Mouse (Mus musculus) liver, embryonic 12.5 days (tissue): ENCODE data around the gene Nsun3. TPM values are rescaled to one million over a fixed set of nuclear protein-coding genes. Genes with fewer than 3 reads are reported as not detected.

Experiments
- ATAC-seq: fragments of 200-750 bp; cut with Nextera tagmentation; 2 replicates; pipeline ENCODE4 v1.8.0; 2017; ENCODE audit warnings: moderate number of reproducible peaks, mild to moderate bottlenecking, moderate library complexity
- H3K27ac ChIP-seq: fragments of 300-500 bp; sonication (generic); 2 replicates; pipeline ENCODE4 v1.5.1; 2016; ENCODE audit warnings: mild to moderate bottlenecking
- H3K27me3 ChIP-seq: fragments of 300-500 bp; sonication (generic); replicated peaks from 2 replicates; pipeline ENCODE4 v1.6.1; 2016; ENCODE audit warnings: mild to moderate bottlenecking, moderate library complexity
- H3K36me3 ChIP-seq: fragments of 300-500 bp; sonication (generic); 2 replicates; pipeline ENCODE4 v1.6.1; 2016; ENCODE audit warnings: mild to moderate bottlenecking, moderate library complexity
- H3K4me1 ChIP-seq: fragments of 300-500 bp; sonication (generic); 2 replicates; pipeline ENCODE4 v1.6.1; 2016
- H3K4me2 ChIP-seq: fragments of 300-500 bp; sonication (generic); 2 replicates; pipeline ENCODE4 v1.6.1; 2016; ENCODE audit warnings: mild to moderate bottlenecking, moderate library complexity
- H3K4me3 ChIP-seq: fragments of 300-500 bp; sonication (generic); 2 replicates; pipeline ENCODE4 v1.5.1; 2016; ENCODE audit warnings: mild to moderate bottlenecking, moderate library complexity
- H3K9ac ChIP-seq: fragments of 300-500 bp; sonication (generic); 2 replicates; pipeline ENCODE4 v1.6.1; 2016; ENCODE audit warnings: mild to moderate bottlenecking, moderate library complexity
- H3K9me3 ChIP-seq: fragments of 300-500 bp; sonication (generic); replicated peaks from 2 replicates; pipeline ENCODE4 v1.6.1; 2016; ENCODE audit warnings: mild to moderate bottlenecking, moderate library complexity
- WGBS: fragments of 180-500 bp; shearing (Covaris S2); methylation state at CpG from one replicate; pipeline ENCODE4 v1.1.7; 2016; ENCODE audit not compliant: insufficient replicate concordance; 5-methylcytosine and 5-hydroxymethylcytosine counted together
- polyA plus RNA-seq: library from polyadenylated mRNA; unstranded; fragments of >200 nt; fragmentation: Nextera tagmentation; extraction: Ambion mirVana; gene quantifications from 2 replicates; pipeline ENCODE4 v1.2.1, GENCODE M21; 2016

The Nsun3 gene
- polyA plus RNA-seq, 1 experiment from 2014 or later = 7.2 TPM

DNA sequence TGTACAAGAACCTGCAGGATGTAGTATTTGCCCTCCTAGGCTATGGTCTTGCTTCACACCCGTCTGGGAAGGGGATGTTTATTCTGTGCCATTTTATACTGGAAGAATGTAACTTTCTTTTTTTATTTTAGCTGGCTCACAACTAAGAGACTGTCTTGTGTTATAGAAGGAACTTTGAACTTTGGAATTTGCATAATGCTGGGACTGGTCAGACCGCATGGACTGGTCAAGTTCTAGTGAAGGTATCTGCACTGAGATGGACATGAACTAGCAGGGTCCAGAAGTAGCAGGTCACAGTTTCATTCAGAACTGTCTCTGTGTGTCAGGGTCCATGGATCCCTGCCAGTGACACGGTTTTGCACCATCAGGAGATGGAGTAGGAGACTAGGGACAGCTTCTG is 13.2 kb upstream of the Nsun3 start:
- Histone ChIP-seq H3K9ac (no peak overlapping the region), H3K27ac (no peak overlapping the region), H3K9me3 (no peaks in the 10 kb centered on the region), H3K4me1 (no peaks in the 10 kb centered on the region), H3K36me3 (0 out of 2 replicates have a peak, but pooled peaks cover 6% of the 10 kb centered on the region), H3K4me3 (no peak overlapping the region), H3K27me3 (no peaks in the 10 kb centered on the region), H3K4me2 (no peak overlapping the region)
- no peak for ATAC-seq
- WGBS = 75% methylated on average over 3 of the region's 3 CpGs

DNA sequence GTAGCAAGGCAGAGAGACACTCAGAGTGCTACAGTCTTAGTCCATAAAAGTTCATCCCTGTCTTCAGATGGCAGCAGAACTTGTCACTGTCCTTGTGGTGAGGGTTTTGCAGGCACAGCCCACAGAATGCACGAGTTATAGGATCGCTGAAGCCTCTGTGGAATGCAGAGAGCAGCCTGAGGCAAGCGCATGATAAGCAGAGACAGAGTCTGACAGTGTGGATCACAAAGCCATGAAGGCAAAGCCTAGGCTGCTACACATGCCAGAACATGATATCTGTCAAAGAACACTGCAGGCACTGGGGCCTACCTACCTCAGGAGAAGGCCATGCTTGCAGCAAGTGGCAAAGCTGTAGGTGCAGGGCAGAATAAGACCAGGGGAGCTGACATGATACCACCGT is 12.8 kb upstream of the Nsun3 start:
- Histone ChIP-seq H3K4me2 (no peak overlapping the region), H3K36me3 (0 out of 2 replicates have a peak, but pooled peaks cover 6% of the 10 kb centered on the region), H3K27ac (no peak overlapping the region), H3K4me3 (no peak overlapping the region), H3K4me1 (no peaks in the 10 kb centered on the region), H3K27me3 (no peaks in the 10 kb centered on the region), H3K9me3 (no peaks in the 10 kb centered on the region), H3K9ac (no peak overlapping the region)
- no peak for ATAC-seq
- WGBS = 62% methylated on average over 4 of the region's 4 CpGs

DNA sequence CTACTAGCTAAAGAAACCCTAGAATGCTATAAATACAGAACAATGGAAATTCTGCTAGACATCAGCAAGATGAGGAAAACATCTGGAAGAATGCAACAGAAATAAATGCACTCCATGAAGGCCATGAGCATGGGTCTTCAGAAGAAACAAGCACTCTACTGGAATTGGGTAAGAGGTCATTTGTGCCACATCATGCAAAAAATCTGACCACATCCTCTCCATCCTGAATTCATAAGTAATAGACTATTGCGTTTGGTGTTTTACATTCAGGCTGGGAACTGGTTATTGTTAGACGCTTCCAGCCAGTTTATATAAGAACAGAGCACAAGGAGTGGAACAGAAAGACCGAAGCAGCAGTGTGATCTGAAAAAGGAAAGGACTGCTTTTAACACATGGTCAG is 12.2 kb upstream of the Nsun3 start:
- ATAC-seq = no peak
- H3K9me3 ChIP-seq = no peaks in the 10 kb centered on the region
- no peak overlapping the region for H3K27ac ChIP-seq
- H3K4me3 ChIP-seq = no peak overlapping the region
- WGBS = 73% methylated on average over 3 of the region's 3 CpGs
- H3K27me3 ChIP-seq = no peaks in the 10 kb centered on the region
- H3K4me1 ChIP-seq = no peaks in the 10 kb centered on the region
- H3K36me3 ChIP-seq = 0 out of 2 replicates have a peak, but pooled peaks cover 6% of the 10 kb centered on the region
- no peak overlapping the region for H3K9ac ChIP-seq
- H3K4me2 ChIP-seq = no peak overlapping the region

DNA sequence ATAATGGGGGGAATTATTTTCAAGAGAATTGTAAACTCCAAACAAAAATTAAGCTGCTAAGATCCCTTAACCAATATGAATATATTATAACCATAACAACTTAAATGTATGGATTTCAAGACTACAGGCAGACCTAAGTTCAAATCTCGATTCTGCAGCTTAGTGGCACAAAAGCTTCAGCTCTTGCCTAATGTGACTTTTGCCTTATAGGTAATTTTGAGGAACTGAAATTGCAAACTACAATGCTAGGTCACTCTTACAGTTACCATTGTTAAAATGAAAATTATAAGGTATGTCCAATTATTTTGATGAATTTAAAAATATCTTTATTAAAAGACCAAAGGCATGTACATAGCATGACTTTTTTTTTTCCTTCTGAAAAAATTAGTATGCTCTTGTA is 10.0 kb upstream of the Nsun3 start:
- 60% methylated on average over 1 of the region's 1 CpGs for WGBS

DNA sequence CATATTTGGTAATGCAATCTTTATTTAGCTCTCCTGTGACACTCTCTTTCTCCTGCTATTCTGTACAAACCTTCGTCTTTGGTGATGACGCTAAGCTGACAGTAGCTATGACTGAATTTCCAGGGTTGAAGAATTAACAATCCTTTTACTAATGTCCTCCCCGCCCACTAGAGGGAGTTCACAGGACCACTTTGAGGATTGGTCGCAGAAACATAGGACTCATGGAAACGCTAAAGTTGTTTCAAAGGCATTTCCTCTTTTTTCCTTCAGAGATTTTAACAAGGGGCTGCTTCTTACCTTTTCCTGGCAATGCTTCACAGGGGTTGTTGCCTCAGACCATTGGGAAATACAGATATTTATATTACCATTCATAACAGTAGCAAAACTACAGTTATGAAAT is 4.4 kb downstream of the Nsun3 start:
- no peak overlapping the region for H3K27ac ChIP-seq
- H3K4me2 ChIP-seq = no peak overlapping the region
- no peaks in the 10 kb centered on the region for H3K27me3 ChIP-seq
- H3K9me3 ChIP-seq = no peaks in the 10 kb centered on the region
- no peak overlapping the region for H3K4me3 ChIP-seq
- WGBS = 46% methylated on average over 5 of the region's 5 CpGs
- ATAC-seq = no peak
- no peak overlapping the region for H3K9ac ChIP-seq
- peaks cover 21% of the 10 kb centered on the region for H3K4me1 ChIP-seq
- 0 out of 2 replicates have a peak, but pooled peaks cover 9% of the 10 kb centered on the region for H3K36me3 ChIP-seq

More for the DNA sequence above, 10.0 kb upstream of the Nsun3 start:
- no peak overlapping the region for H3K27ac ChIP-seq
- H3K4me1 ChIP-seq = no peaks in the 10 kb centered on the region
- no peaks in the 10 kb centered on the region for H3K9me3 ChIP-seq
- H3K9ac ChIP-seq = no peak overlapping the region
- ATAC-seq = no peak
- no peak overlapping the region for H3K4me2 ChIP-seq
- H3K36me3 ChIP-seq = 0 out of 2 replicates have a peak, but pooled peaks cover 4% of the 10 kb centered on the region
- no peak overlapping the region for H3K4me3 ChIP-seq
- H3K27me3 ChIP-seq = no peaks in the 10 kb centered on the region

DNA sequence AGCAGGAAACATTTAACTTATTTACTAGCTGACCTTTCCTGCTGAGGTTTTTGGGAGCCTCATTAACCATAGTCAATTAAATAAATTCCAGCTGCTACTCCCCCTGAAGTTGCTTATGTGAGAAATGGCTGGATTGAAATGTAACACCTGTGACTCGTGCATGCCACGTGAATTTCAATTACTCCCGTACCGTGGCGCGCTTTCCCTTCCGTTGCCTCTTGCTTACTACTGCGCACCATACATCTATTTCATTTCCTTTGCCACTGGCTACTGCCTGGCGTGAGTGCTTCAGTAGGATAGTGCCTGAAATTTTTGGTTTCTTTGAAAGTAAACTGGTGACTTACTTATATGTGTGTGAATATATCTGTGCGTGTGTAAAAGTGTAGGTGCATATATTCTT is 8.3 kb downstream of the Nsun3 start:
- H3K4me3 ChIP-seq = no peak overlapping the region
- H3K27ac ChIP-seq = no peak overlapping the region
- no peak overlapping the region for H3K4me2 ChIP-seq
- no peak overlapping the region for H3K9ac ChIP-seq
- WGBS = 84% methylated on average over 10 of the region's 10 CpGs
- ATAC-seq = no peak
- no peaks in the 10 kb centered on the region for H3K27me3 ChIP-seq
- H3K36me3 ChIP-seq = peaks cover 14% of the 10 kb centered on the region
- H3K9me3 ChIP-seq = no peaks in the 10 kb centered on the region
- 0 out of 2 replicates have a peak, but pooled peaks cover 2% of the 10 kb centered on the region for H3K4me1 ChIP-seq

DNA sequence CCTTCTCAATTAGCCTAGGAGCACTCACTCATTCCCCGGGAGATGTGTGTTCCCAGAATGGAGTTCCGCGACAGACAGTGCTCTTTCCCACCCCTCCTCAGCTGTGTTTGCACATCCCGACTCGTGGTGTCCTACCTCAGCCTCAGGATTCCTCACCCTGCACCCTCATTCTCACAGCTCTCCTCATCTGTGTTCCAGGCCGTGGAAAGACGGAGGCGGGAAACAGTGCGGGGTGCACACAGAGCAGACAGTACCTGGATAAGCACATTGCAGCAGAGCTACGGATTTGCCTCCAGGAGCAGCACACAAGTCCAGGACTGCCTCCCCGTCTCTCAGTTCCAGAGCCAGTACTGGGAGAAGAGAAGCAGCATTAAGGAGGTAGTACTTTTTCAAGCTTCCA is 10.6 kb downstream of the Nsun3 start:
- Histone ChIP-seq H3K9me3 (no peaks in the 10 kb centered on the region), H3K9ac (no peak overlapping the region), H3K4me3 (no peak overlapping the region), H3K36me3 (peaks cover 17% of the 10 kb centered on the region), H3K27ac (no peak overlapping the region), H3K27me3 (no peaks in the 10 kb centered on the region), H3K4me1 (no peaks in the 10 kb centered on the region), H3K4me2 (no peak overlapping the region)
- ATAC-seq = no peak
- 85% methylated on average over 11 of the region's 11 CpGs for whole genome bisulfite sequencing

DNA sequence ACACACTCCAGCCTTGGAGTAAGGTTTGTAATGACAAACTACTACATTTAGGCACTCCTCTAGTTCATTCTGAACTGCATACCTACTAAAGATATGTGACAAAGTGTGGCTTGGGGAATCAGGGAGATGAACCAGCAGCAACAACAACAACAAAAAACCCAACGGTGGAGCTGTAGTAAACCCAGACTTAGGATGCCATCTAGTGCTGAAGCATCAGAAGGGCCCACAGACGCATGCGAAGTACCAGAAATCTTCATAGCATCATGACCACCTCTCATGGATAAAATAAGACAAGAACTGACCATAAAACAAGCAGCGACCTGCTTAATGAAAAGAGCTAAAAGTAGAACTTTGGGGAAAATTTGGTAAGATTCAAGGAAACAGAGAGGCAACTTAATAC is 13.2 kb downstream of the Nsun3 start:
- Histone ChIP-seq H3K4me1 (no peaks in the 10 kb centered on the region), H3K9me3 (no peaks in the 10 kb centered on the region), H3K4me3 (no peak overlapping the region), H3K27ac (no peak overlapping the region), H3K36me3 (peaks cover 27% of the 10 kb centered on the region), H3K4me2 (no peak overlapping the region), H3K9ac (no peak overlapping the region), H3K27me3 (no peaks in the 10 kb centered on the region)
- ATAC-seq = no peak
- 69% methylated on average over 4 of the region's 4 CpGs for WGBS

DNA sequence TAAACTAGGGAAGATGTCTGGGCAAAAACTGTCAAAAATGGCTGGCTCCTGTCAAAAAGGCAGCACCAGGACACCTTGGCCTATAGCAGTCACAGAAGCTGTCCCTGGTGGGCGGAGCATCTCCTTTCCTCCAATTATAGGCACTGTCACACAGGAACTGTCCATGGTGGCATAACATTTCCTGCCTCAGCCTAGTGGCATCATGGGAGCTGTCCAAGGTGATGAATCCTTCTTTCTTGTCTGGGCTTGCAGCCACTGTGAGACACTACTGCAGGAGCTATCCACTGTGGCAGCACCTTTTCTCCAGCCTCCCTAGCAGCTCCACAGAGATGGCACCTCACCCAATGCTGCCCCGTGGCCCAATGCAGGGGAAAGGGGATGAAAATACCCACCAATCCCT is 28.3 kb downstream of the Nsun3 start:
- Histone ChIP-seq H3K36me3 (peaks cover 15% of the 10 kb centered on the region; the same call in 1 of the 2 replicates), H3K27ac (no peak overlapping the region), H3K9ac (no peak overlapping the region), H3K4me3 (no peak overlapping the region), H3K4me2 (no peak overlapping the region), H3K9me3 (no peaks in the 10 kb centered on the region), H3K4me1 (no peaks in the 10 kb centered on the region), H3K27me3 (no peaks in the 10 kb centered on the region)
- 72% methylated on average over 2 of the region's 2 CpGs for WGBS
- peak; percentile 54 for ATAC-seq

DNA sequence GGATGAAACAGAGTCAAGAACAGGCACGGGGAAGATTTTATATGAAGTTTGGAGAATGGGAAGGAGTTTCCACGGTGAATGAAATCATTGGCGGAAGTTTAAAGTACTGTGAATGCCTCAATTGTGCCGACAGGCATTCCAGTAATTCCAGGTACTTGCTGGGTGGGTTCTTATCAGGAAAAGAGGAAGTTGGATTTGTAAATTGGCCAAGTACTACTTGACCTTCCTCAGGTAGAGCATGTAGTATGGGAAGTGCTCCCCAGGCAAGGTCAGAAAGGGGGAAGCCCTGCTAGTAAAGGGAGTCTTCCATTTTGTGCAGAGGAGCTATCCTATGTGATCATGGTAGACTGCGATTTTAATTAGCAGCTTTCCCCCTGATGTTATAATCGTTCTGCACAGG is 31.3 kb downstream of the Nsun3 start:
- Histone ChIP-seq H3K9me3 (no peaks in the 10 kb centered on the region), H3K27me3 (no peaks in the 10 kb centered on the region), H3K4me2 (no peak overlapping the region), H3K9ac (no peak overlapping the region), H3K4me1 (no peaks in the 10 kb centered on the region), H3K27ac (no peak overlapping the region), H3K4me3 (no peak overlapping the region), H3K36me3 (peaks cover 8% of the 10 kb centered on the region; the same call in 1 of the 2 replicates)
- 80% methylated on average over 6 of the region's 6 CpGs for WGBS
- no peak for ATAC-seq

DNA sequence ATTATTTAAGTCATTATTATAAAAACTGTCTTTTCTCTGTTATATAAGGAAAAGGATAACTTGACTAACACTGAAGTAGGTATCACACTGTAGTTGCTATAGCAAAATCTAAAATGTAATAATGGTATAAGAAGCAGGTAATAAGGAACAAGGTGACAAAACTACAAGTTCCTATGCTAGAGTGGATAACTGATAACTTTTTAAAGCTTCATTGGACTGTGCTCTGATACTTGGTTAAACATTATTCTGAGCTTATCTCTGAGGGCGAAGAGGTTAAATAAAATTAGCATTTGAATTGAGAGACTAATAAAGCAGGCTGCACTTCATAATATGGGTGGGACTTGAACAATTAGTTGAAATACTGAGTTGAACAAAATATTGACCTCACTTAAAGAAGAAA is 33.0 kb downstream of the Nsun3 start:
- WGBS = 76% methylated on average over 1 of the region's 1 CpGs
- ATAC-seq = no peak
- no peaks in the 10 kb centered on the region for H3K4me1 ChIP-seq
- no peak overlapping the region for H3K27ac ChIP-seq
- peaks cover 5% of the 10 kb centered on the region; the same call in 1 of the 2 replicates for H3K36me3 ChIP-seq
- no peak overlapping the region for H3K4me3 ChIP-seq
- no peaks in the 10 kb centered on the region for H3K27me3 ChIP-seq
- H3K9me3 ChIP-seq = no peaks in the 10 kb centered on the region
- H3K9ac ChIP-seq = no peak overlapping the region
- no peak overlapping the region for H3K4me2 ChIP-seq

DNA sequence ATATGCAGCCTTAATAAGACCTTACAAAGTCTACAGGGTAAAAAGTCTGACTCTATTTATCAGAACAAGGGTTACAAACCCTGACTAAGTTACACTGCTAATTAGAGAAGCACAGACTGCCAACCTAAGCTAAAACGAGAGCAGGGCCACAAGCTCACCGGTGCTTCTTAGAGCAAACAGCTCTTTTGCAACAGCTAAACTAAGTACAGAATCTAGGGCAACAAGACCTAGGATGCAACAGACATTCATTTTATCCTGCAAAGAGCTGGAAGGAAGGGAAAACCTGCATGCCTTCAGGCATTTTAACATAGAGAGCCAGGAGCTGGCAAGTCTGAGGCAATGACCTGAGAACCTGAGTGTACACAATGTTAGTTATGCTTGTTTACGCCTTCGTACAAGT is 33.5 kb downstream of the Nsun3 start:
- no peak for ATAC-seq
- H3K4me3 ChIP-seq = no peak overlapping the region
- no peaks in the 10 kb centered on the region for H3K27me3 ChIP-seq
- H3K4me2 ChIP-seq = no peak overlapping the region
- no peaks in the 10 kb centered on the region for H3K4me1 ChIP-seq
- no peak overlapping the region for H3K27ac ChIP-seq
- no peaks in the 10 kb centered on the region for H3K36me3 ChIP-seq
- H3K9me3 ChIP-seq = no peaks in the 10 kb centered on the region
- no peak overlapping the region for H3K9ac ChIP-seq
- 85% methylated on average over 4 of the region's 4 CpGs for WGBS

DNA sequence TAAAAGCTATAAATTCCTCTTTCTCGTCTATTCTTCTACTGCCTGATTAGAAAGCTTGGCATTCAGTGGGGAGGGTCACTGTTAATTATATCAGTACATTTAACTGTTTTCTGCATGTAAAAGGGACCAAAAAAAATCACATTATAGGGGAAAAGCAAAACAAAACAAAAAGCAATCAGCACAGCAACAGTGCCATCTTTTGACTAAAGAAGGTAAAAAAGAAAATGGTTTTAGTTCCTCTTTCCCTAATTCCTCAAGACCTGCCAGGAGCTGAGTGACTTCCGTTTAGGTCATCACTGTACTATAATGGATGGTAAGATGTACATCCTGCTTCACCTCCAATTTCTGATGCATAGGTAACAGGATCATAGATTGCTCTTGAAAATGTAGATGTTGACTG is 40.7 kb downstream of the Nsun3 start:
- no peak for ATAC-seq
- 62% methylated on average over 2 of the region's 2 CpGs for WGBS
- no peaks in the 10 kb centered on the region for H3K36me3 ChIP-seq

More for the DNA sequence above, 40.7 kb downstream of the Nsun3 start:
- Histone ChIP-seq H3K4me1 (no peaks in the 10 kb centered on the region), H3K4me2 (no peak overlapping the region), H3K27ac (no peak overlapping the region), H3K9me3 (no peaks in the 10 kb centered on the region), H3K9ac (no peak overlapping the region), H3K4me3 (no peak overlapping the region), H3K27me3 (no peaks in the 10 kb centered on the region)
